Mouse (Mus musculus): Measurements from ENCODE around the gene Ckap5.

- TF ChIP-seq CEBPB (IDR thresholded peaks at IDR 0.05; ENCODE audit: insufficient read depth, poor library complexity, severe bottlenecking): no peak
- no peak for TF ChIP-seq REST (IDR thresholded peaks at IDR 0.05; ENCODE audit: insufficient read depth, insufficient read length)
Observed at GRCm38 (mm10) chr2:91627486-91627885, 100.9 kb downstream of the Ckap5 start.
